Mouse (Mus musculus) cerebellum, adult 2 months (tissue): ENCODE data around the gene Plekha5.

Experiments used
- CTCF ChIP-seq: fragments of 200-500 bp; IDR thresholded peaks from 2 replicates; pipeline ENCODE4 v1.5.1; 2011; ENCODE audit warnings: low read depth, mild to moderate bottlenecking, control low read depth, low read length, moderate library complexity, borderline replicate concordance; ENCODE audit not compliant: insufficient read depth
- POLR2A ChIP-seq: fragments of 200-500 bp; IDR thresholded peaks from 2 replicates; pipeline ENCODE4 v1.6.1; 2011; ENCODE audit warnings: low read length, control low read depth, borderline replicate concordance; ENCODE audit not compliant: insufficient read depth

- TF ChIP-seq CTCF (no peak), POLR2A (no peak)
Observed at GRCm38 (mm10) chr6:140597381-140598329, 173.8 kb downstream of the Plekha5 start.
